Mouse (Mus musculus) myocyte (in vitro differentiated cells): Measurements from ENCODE around the gene Drg1. TPM values are rescaled to one million over a fixed set of nuclear protein-coding genes. Genes with fewer than 3 reads are reported as not detected.
"Not testable (repeated sequence)": the region's sequence is repeated elsewhere in the genome, so short reads cannot be mapped to it uniquely, and the experiment has no call there.

ENCODE experiments used
- H3K27me3 ChIP-seq: one replicate; pipeline ENCODE4 v1.6.1; 2011; ENCODE audit not compliant: control insufficient read depth, insufficient read depth, insufficient read length
- H3K36me3 ChIP-seq: one replicate; pipeline ENCODE4 v1.6.1; 2011; ENCODE audit not compliant: control insufficient read depth, insufficient read depth
- H3K4me2 ChIP-seq: one replicate; pipeline ENCODE4 v1.6.1; 2011; ENCODE audit warnings: low read depth, control low read depth
- H3K4me3 ChIP-seq: one replicate; pipeline ENCODE4 v1.5.1; 2011; ENCODE audit warnings: mild to moderate bottlenecking, control low read depth, moderate library complexity
- H3K79me2 ChIP-seq: one replicate; pipeline ENCODE4 v1.6.1; 2011; ENCODE audit not compliant: control insufficient read depth, insufficient read depth
- H3ac ChIP-seq: one replicate; pipeline ENCODE4 v1.6.1; 2011; ENCODE audit not compliant: control insufficient read depth, insufficient read length
- E2F4 ChIP-seq: IDR thresholded peaks from one replicate; pipeline ENCODE4 v1.6.1; 2011; ENCODE audit warnings: mild to moderate bottlenecking, control low read depth, moderate library complexity; ENCODE audit not compliant: insufficient read depth
- MAX ChIP-seq: IDR thresholded peaks from one replicate; pipeline ENCODE4 v1.6.1; 2011; ENCODE audit warnings: low read depth, mild to moderate bottlenecking, control low read depth
- MYOD1 ChIP-seq, 3 experiments: IDR thresholded peaks; one replicate each; pipeline ENCODE4 v1.6.1; 2011; ENCODE audit warnings: control low read depth in 2 of 3, low read depth in 2 of 3, mild to moderate bottlenecking in 2 of 3, moderate library complexity in 1 of 3; ENCODE audit not compliant: insufficient read length in 2 of 3, control insufficient read depth in 1 of 3
- MYOG ChIP-seq, 3 experiments: IDR thresholded peaks; one replicate each; pipeline ENCODE4 v1.6.1; 2011; ENCODE audit warnings: control low read depth in 2 of 3, low read depth in 2 of 3, mild to moderate bottlenecking in 2 of 3; ENCODE audit not compliant: insufficient read length in 2 of 3, control insufficient read depth in 1 of 3, insufficient read depth in 1 of 3
- POLR2A ChIP-seq: IDR thresholded peaks from one replicate; pipeline ENCODE4 v1.6.1; 2011; ENCODE audit warnings: low read depth, mild to moderate bottlenecking, control low read depth, moderate library complexity; ENCODE audit not compliant: insufficient read length
- REST ChIP-seq: IDR thresholded peaks from one replicate; pipeline ENCODE4 v1.6.1; 2011; ENCODE audit warnings: mild to moderate bottlenecking, control low read depth, moderate library complexity; ENCODE audit not compliant: insufficient read depth, insufficient read length
- SRF ChIP-seq: IDR thresholded peaks from one replicate; pipeline ENCODE4 v1.6.1; 2011; ENCODE audit warnings: low read depth; ENCODE audit not compliant: control insufficient read depth, insufficient read length
- USF1 ChIP-seq: IDR thresholded peaks from one replicate; pipeline ENCODE4 v1.6.1; 2011; ENCODE audit warnings: low read depth, mild to moderate bottlenecking, control low read depth, moderate library complexity
- polyA plus RNA-seq: library from polyadenylated mRNA; unstranded; fragments of >200 nt; fragmentation: generic; extraction: Trizol; gene quantifications from one replicate; pipeline ENCODE4 v1.2.1, GENCODE M21; 2012; ENCODE audit warnings: missing spikeins

Gene Drg1
- polyA plus RNA-seq, 1 experiment, result 109 TPM

DNA sequence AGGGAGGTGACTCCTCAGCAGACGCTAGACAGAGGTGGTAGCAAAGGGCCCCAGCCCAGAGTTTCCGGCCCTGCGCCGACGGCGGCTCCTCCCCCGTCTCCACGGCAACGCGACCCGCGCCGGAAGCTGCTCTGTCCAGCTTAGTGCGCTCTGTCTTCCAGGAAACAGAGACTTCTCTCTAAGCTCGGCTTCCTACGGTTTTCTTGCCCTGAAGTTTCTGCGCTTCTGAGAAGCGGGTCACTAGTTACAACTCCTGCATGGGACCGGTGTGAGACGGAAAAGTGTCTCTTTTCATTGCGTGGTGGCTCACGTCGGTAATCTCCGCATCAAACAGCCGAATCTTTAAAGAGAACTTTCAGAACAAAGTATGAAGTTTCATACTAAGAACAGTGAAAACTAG lies 72.9 kb downstream of the Drg1 start, which contains the start of gene Sfi1:
Sfi1 (minus strand) TSS at position 101 of the 400 bp plus-strand sequence.
- H3K4me2 ChIP-seq, result no peak within 1 kb of the TSS
- no peaks in the 10 kb centered on the region for H3K36me3 ChIP-seq
- TF ChIP-seq E2F4, result no peak
- TF ChIP-seq USF1, result no peak
- no peak for TF ChIP-seq MYOG (IDR thresholded peaks at IDR 0.05; ENCODE audit: control insufficient read depth in 1 of 3, insufficient read depth in 1 of 3, insufficient read length in 2 of 3, low read depth in 2 of 3)
- TF ChIP-seq POLR2A, result no peak
- no peak for TF ChIP-seq SRF
- TF ChIP-seq MYOD1 (IDR thresholded peaks at IDR 0.05; ENCODE audit: control insufficient read depth in 1 of 3, insufficient read length in 2 of 3, low read depth in 2 of 3), result no peak
- no peak for TF ChIP-seq MAX
- TF ChIP-seq REST, result no peak
- H3ac ChIP-seq, result no peak within 1 kb of the TSS
- H3K79me2 ChIP-seq, result no peaks in the 10 kb centered on the region
- no peaks in the 10 kb centered on the region for H3K27me3 ChIP-seq
- H3K4me3 ChIP-seq, result no peak within 1 kb of the TSS

DNA sequence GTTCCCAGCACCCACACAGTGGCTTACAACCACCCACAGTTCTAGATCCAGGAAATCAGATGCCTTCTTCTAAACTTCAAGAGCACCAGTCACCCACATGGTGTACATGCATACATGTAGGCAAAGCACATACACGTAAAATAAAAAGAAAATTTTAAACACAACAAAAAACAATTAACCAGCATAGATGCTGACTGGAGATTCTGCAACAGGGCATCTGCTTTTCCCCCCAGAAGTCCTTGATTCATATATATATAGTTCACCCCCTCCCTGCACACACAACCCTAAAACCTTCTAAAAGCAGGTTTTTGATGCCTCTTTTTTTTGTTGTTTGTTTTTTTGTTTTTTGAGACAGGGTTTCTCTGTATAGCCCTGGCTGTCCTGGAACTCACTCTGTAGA lies 83.5 kb downstream of the Drg1 start:
- not testable (repeated sequence) for H3K79me2 ChIP-seq, H3K4me2 ChIP-seq, H3ac ChIP-seq, H3K36me3 ChIP-seq, H3K4me3 ChIP-seq, H3K27me3 ChIP-seq

DNA sequence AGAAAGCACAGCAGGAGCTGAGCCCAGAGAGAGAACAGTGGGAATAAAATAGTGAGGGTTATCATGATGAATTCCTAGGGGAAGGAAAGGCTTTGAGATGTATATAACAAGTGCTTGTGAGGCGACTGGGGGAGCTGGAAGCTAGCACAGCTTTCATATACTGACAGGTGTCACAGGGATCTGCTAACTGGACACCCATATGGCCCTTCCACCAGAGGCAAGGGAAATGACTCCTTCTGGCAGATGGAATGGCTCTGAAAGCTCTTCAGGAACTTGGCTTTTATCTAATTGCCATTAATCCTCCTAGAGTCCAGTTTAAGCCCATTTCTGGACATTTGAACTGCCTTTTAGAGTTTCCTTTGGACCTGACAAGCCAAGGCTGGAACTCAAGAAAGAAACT lies 84.2 kb downstream of the Drg1 start:
- not testable (repeated sequence) for H3K36me3 ChIP-seq, H3K79me2 ChIP-seq, H3K4me3 ChIP-seq

DNA sequence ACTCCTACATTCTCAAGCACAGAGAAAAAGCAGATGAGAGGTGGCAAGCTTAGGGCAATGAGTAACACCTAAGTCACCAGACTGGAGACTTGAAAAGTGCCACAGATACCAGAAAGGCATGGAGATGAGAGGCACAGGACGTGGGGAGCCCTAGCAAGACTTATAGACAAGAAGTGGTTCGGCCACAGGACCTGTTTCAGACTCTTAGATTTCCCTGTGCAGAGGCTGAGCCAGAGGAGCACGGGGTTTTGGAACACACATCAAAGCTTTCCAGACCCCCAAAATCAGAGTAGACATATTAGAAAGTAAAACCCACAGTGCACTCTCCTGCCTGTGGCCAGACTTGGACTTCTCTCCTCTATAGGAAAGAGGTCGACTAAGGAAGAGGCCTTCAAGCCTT lies 85.0 kb downstream of the Drg1 start:
- H3ac ChIP-seq, H3K27me3 ChIP-seq, H3K79me2 ChIP-seq, H3K4me2 ChIP-seq, H3K36me3 ChIP-seq, H3K4me3 ChIP-seq: not testable (repeated sequence)

More for the DNA sequence above, 84.2 kb downstream of the Drg1 start:
- H3ac ChIP-seq, H3K27me3 ChIP-seq, H3K4me2 ChIP-seq: not testable (repeated sequence)

DNA sequence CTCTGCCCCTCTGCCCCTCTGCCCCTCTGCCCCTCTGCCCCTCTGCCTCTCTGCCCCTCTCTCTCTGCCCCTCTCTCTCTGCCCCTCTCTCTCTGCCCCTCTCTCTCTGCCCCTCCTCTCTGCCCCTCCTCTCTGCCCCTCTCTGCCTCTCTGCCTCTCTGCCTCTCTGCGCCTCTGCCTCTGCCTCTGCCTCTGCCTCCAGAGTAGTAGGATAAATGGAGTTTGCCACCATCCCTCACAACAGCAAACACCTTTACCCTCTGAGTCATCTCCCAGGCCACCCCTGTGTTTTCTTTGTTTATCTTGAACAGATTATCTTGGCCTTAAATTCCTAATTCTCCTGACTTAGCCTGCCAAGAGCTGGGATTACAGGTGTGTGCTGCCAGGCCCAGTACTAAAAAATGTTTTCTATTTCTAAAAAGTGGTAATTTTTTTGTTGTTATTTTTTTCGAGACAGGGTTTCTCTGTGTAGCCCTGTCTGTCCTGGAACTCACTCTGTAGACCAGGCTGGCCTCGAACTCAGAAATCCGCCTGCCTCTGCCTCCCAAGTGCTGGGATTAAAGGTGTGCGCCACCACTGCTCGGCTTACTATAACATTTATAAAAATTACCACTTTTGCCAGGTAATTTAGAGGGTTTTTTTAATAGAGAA lies 85.6 kb downstream of the Drg1 start:
- H3K27me3 ChIP-seq, H3ac ChIP-seq: not testable (repeated sequence)

DNA sequence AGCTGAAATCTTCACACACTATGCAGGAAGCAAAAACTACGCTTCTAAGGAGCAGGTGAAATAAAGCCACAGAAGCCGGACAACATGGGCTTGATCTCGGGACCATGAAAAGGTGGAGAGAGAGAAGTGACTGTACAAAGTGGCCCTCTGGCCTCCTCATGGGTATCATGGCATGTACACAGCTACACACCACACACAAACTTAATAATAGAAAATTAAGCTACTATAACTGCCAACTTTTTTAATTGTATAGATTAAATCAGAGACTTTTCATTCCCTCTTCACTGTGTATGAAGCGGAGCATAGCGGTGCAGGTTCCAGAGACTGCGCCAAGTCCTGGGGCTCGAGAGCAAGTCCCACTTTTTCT lies 86.5 kb downstream of the Drg1 start:
- H3K4me3 ChIP-seq, H3K79me2 ChIP-seq, H3K36me3 ChIP-seq, H3ac ChIP-seq, H3K27me3 ChIP-seq, H3K4me2 ChIP-seq: not testable (repeated sequence)

More for the DNA sequence above, 85.6 kb downstream of the Drg1 start:
- H3K4me2 ChIP-seq, H3K4me3 ChIP-seq, H3K36me3 ChIP-seq, H3K79me2 ChIP-seq: not testable (repeated sequence)

DNA sequence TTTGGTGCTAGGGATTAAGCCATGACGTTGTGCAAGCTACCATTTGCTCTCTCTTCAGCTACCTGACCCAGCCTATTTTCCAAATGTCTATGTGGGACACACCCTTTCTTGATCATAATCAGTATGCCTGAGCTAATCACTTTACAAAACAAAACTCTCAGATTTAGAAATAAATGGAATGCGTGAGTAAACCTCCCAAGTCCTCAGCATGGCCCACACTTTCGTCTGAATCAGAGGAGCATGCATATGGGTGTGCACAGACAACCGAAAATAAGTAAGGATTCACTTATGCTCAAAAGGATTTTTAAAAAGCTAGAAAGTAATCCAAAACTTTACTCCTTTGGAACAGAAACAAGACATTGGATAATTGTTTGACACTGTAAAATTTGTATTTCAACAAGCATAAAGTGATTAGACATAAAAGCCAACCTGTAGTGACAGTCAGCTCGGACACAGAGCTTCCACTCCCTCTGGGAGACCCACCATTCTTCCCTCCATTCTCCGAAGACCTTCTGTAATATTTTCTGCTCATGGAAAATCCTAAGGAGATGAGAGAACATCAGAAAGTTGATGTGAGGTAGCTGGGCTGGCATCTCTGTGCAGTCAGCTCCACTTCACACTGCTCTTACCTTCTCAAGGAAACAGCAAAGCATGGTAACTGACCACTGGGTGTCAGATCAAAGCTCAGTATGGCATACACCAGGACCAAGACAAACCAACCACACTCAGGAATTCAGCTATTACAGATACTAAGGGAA lies 87.1 kb downstream of the Drg1 start:
- not testable (repeated sequence) for H3ac ChIP-seq, H3K36me3 ChIP-seq, H3K4me3 ChIP-seq, H3K79me2 ChIP-seq, H3K27me3 ChIP-seq, H3K4me2 ChIP-seq

DNA sequence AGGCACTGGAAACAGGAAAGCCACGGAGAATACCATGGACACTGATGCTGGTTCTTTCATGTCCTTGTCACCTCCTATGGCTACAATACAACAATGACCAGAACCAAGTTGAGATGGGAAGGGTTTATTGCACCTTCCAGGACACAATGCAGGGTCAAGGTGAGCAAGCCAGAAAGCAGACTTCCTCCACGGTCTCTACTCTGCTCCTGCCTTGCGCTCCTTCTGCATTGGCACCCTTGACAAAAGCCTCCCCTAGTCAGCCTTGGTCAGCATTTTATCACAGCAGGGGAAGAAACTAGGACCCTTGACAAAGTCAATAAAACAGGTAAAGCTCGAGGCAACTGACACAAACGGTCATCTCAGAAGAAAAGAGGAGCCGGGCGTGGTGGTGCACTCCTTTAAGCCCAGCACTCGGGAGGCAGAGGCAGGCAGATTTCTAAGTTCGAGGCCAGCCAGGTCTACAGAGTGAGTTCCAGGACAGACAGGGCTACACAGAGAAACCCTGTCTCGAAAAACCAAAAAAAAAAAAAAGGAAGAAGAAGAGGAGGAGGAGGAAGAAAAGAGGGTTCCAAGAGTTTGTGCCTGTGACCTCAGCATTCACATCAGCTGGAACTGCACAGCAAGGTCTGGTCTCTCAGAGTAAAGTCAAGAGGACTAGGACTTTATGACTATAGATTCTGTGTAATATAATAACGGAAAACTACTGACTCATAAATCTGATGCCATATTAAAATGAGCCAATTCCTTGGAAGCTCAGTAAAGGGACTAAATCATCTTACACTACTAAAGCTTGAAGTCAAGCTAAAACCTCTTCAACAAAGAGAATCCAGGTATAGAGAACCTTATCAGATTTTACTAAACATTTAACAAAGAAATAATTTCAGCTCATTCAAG lies 92.5 kb downstream of the Drg1 start:
- not testable (repeated sequence) for H3K36me3 ChIP-seq, H3K27me3 ChIP-seq, H3K4me3 ChIP-seq, H3K4me2 ChIP-seq, H3ac ChIP-seq, H3K79me2 ChIP-seq

DNA sequence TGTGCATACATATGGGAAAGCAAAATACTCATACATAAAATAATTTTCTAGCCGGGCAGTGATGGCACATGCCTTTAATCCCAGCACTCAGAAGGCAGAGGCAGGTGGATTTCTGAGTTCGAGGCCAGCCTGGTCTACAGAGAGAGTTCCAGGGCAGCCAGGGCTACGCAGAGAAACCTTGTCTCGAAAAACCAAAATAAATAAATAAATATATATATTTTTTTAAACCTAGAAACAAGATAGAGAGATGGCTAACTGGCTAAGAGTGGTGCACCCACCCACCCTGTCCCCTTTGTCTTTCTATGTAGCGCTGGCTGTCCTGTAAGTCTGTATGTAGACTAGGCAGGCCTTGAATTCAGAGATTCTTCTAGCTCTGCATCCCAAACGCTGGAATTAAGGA lies 93.7 kb downstream of the Drg1 start:
- not testable (repeated sequence) for H3ac ChIP-seq, H3K27me3 ChIP-seq, H3K4me3 ChIP-seq, H3K79me2 ChIP-seq, H3K36me3 ChIP-seq, H3K4me2 ChIP-seq

DNA sequence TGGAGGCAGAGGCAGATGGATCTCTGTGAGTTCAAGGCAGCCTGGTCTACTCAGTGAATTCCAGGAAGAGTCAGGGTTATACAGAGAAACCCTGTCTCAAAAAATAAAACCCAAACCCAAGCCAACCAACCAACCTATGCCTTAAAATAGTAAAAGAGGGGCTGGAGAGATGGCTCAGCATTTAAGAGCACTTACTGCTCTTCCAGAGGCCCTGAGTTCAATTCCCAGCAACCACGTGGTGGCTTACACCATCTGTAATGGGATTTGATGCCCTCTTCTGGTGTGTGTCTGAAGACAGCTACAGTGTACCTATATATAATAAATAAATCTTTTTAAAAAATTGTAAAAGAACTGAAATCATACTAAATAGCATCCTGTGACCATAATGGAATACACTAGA lies 94.3 kb downstream of the Drg1 start:
- not testable (repeated sequence) for H3K27me3 ChIP-seq, H3K4me2 ChIP-seq, H3K79me2 ChIP-seq, H3ac ChIP-seq, H3K4me3 ChIP-seq, H3K36me3 ChIP-seq

DNA sequence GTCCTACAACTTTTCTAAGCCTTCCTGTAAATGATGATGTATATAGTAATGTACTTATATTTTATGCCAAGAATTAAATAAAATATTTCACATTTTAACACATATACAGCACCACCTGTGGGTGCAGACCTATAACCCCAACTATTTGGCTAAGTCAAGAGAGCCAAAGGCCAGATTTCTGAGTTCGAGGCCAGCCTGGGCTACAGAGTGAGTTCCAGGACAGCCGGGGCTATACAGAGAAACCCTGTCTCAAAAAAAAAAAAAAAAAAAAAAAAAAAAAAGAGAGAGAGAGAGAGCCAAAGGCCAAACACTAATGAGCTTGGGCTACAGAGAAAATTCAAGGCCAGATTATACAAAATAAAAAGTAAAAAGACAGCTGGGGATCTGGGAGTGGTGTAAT lies 97.2 kb downstream of the Drg1 start:
- not testable (repeated sequence) for H3K4me2 ChIP-seq, H3K27me3 ChIP-seq, H3ac ChIP-seq, H3K4me3 ChIP-seq, H3K79me2 ChIP-seq, H3K36me3 ChIP-seq
